In the genomic region with DNA sequence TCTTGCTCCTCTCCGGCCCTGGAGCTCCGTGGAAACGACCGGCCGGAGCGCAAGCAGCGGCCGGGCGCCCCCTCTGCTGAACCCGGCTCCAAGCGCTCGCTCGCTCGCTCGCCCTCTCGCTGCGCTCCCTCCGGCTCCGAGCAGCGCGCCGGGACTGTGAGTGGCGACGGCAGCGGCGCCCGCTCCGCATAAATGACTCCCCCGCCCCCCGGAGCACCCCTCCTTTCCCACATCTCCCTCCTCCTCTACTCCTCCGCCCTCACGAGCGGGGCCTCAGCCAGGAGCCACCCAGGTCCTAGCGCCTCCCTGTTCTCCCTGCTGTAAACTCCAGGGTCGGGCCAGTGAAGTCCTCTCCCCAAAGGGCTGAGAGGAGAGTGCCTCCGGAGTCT, we compare ENCODE assay signal across 7 mouse cellular contexts. TPM values are rescaled to one million over a fixed set of nuclear protein-coding genes. Genes with fewer than 3 reads are reported as not detected.
DNase-seq lines count a peak whose midpoint lies in the region; ATAC-seq and TF ChIP-seq lines count a peak whose summit lies in the region.

A gene (minus strand): TSS at position 162 of the 389 bp plus-strand sequence.

- H3K27me3 ChIP-seq in midbrain, embryonic 12.5 days = peaks cover 30% of the 10 kb centered on the region

- H3K4me1 ChIP-seq in embryonic fibroblast, embryonic 13.5 days (ENCODE audit: control insufficient read depth, insufficient read depth, low read length) = peaks cover 8% of the 10 kb centered on the region; the same call in 1 of the 2 replicates
- peaks cover 19% of the 10 kb centered on the region for H3K4me1 ChIP-seq in midbrain, embryonic 12.5 days

- intact Hi-C loops in left cerebral cortex, postnatal 4 days (cut with DNase I) = no loop called here

- H3K27ac ChIP-seq in embryonic fibroblast, embryonic 13.5 days (ENCODE audit: insufficient read depth, low read length) = no peak within 1 kb of the TSS
- H3K27ac ChIP-seq in midbrain, embryonic 12.5 days (replicated peaks) = peak within 1 kb of the TSS; percentile 83

- TF ChIP-seq POLR2A in embryonic fibroblast, embryonic 13.5 days (IDR thresholded peaks at IDR 0.05; ENCODE audit: low read depth, low read length) = peak; percentile 78

- ATAC-seq in cerebellum, adult (ENCODE audit: insufficient number of reproducible peaks, low FRiP score, low TSS enrichment) = peak; percentile 73
- peak; percentile 96 for ATAC-seq in midbrain, embryonic 12.5 days (ENCODE audit: low FRiP score, low read depth)

- no peaks in the 10 kb centered on the region for H3K9me3 ChIP-seq in midbrain, embryonic 12.5 days

- peak within 1 kb of the TSS; percentile 62 for H3K4me3 ChIP-seq in embryonic fibroblast, embryonic 13.5 days (ENCODE audit: insufficient read depth, low read length)
- H3K4me3 ChIP-seq in midbrain, embryonic 12.5 days = peak within 1 kb of the TSS; percentile 72

- H3K36me3 ChIP-seq in midbrain, embryonic 12.5 days = no peaks in the 10 kb centered on the region

- H3K4me2 ChIP-seq in midbrain, embryonic 12.5 days (replicated peaks) = peak within 1 kb of the TSS; percentile 85

- under 1% methylated on average over 27 of the region's 36 CpGs for WGBS in midbrain, embryonic 12.5 days

- peak within 1 kb of the TSS; percentile 70 for H3K9ac ChIP-seq in midbrain, embryonic 12.5 days (replicated peaks)

- TF ChIP-seq CTCF in embryonic fibroblast, embryonic 13.5 days (IDR thresholded peaks at IDR 0.05; ENCODE audit: borderline replicate concordance, insufficient read depth, low read length) = no peak

- DNase-seq in heart, adult 9 months (ENCODE audit: low spot score in 2 of 2) = peak; percentile 79 to 83
- DNase-seq in kidney, adult 8-10 months = peak; percentile 78 to 81
- DNase-seq in left cerebral cortex, postnatal 4 days = peak; percentile 93
- peak; percentile 16 to 19 for DNase-seq in spleen, postnatal 36 days (ENCODE audit: low spot score in 2 of 2)

RNA-seq across cellular contexts. Expression of the gene that starts here (rescaled TPM):
- 2.2 and 5.4 TPM in 2 replicates for polyA plus RNA-seq in embryonic fibroblast, embryonic 13.5 days (2011; ENCODE audit: insufficient read length, low read depth, missing spikeins)
- total RNA-seq in left cerebral cortex, postnatal 4 days (2021) = 10 to 100 TPM; 16.9 to 17.4 TPM
- polyA plus RNA-seq in midbrain, embryonic 12.5 days (2016; fragmentation: Nextera tagmentation; extraction: Ambion mirVana) = 10.6 and 12.1 TPM in 2 replicates

Comparison
In these comparisons a context has a peak if more than half of its experiments do, and no peak if none do; other contexts are left out.
1. DNase-seq: peak in every context shown above with its lines; median percentile 93 in left cerebral cortex, postnatal 4 days; 81 in heart, adult 9 months; 80 in kidney, adult 8-10 months; 18 in spleen, postnatal 36 days.